Mouse (Mus musculus): ENCODE data around the gene Cplx3.

- TF ChIP-seq POLR2A (IDR thresholded peaks at IDR 0.05; ENCODE audit: low read depth, low read length) (no peak), CTCF (IDR thresholded peaks at IDR 0.05; ENCODE audit: extremely low read depth, insufficient read length, insufficient replicate concordance, low read depth, low read length) (no peak)
Measured at GRCm38 (mm10) chr9:57564609-57565008, 41.5 kb downstream of the Cplx3 start.

Data from small intestine, adult 2 months (tissue).